Mouse (Mus musculus) lung, embryonic 14.5 days (tissue): ENCODE data around the gene Spns1. TPM values are rescaled to one million over a fixed set of nuclear protein-coding genes. Genes with fewer than 3 reads are reported as not detected.
A peak's percentile ranks its signal among the peaks of the same experiment; 100 is the strongest.

ENCODE experiments used
- ATAC-seq: fragments of 200-750 bp; cut with Nextera tagmentation; 2 replicates; pipeline ENCODE4 v1.8.0; 2017; ENCODE audit warnings: mild to moderate bottlenecking, moderate TSS enrichment, moderate library complexity; ENCODE audit not compliant: insufficient read depth
- DNase-seq: peaks from one replicate; pipeline ENCODE4 v3.0.0-alpha.2; 2015
- H3K27ac ChIP-seq: fragments of 300-500 bp; sonication (generic); 2 replicates; pipeline ENCODE4 v1.5.1; 2014; ENCODE audit warnings: low read depth, mild to moderate bottlenecking, moderate library complexity
- H3K27me3 ChIP-seq: fragments of 300-500 bp; sonication (generic); 2 replicates; pipeline ENCODE4 v1.6.1; 2014; ENCODE audit warnings: low read length, control low read depth; ENCODE audit not compliant: insufficient read depth
- H3K36me3 ChIP-seq: fragments of 300-500 bp; sonication (generic); 2 replicates; pipeline ENCODE4 v1.6.1; 2014; ENCODE audit warnings: control low read depth; ENCODE audit not compliant: insufficient read depth
- H3K4me1 ChIP-seq: fragments of 300-500 bp; sonication (generic); 2 replicates; pipeline ENCODE4 v1.6.1; 2014; ENCODE audit warnings: antibody characterized with exemption, control low read depth; ENCODE audit not compliant: insufficient read depth
- H3K4me2 ChIP-seq: fragments of 300-500 bp; sonication (generic); 2 replicates; pipeline ENCODE4 v1.6.1; 2014; ENCODE audit warnings: mild to moderate bottlenecking
- H3K4me3 ChIP-seq: fragments of 300-500 bp; sonication (generic); 2 replicates; pipeline ENCODE4 v1.5.1; 2014; ENCODE audit warnings: low read depth, low read length
- H3K9ac ChIP-seq: fragments of 300-500 bp; sonication (generic); 2 replicates; pipeline ENCODE4 v1.6.1; 2014
- H3K9me3 ChIP-seq: fragments of 300-500 bp; sonication (generic); 2 replicates; pipeline ENCODE4 v1.6.1; 2016; ENCODE audit warnings: low read depth, low read length, control low read depth
- CTCF ChIP-seq: IDR thresholded peaks from 2 replicates; pipeline ENCODE4 v1.5.1; 2016; ENCODE audit warnings: antibody characterized with exemption, low read depth
- WGBS: fragments of 180-500 bp; shearing (Covaris S2); extraction: QIAGEN DNeasy Blood & Tissue Kit; methylation state at CpG from one replicate; pipeline ENCODE4 v1.1.7; 2014; 5-methylcytosine and 5-hydroxymethylcytosine counted together
- polyA plus RNA-seq: library from polyadenylated mRNA; unstranded; fragments of >200 nt; fragmentation: Nextera tagmentation; extraction: Ambion mirVana; gene quantifications from 2 replicates; pipeline ENCODE4 v1.2.1, GENCODE M21; 2014

Gene Spns1
- polyA plus RNA-seq, 1 experiment from 2014 or later: 46.0 TPM

- H3K36me3 ChIP-seq: no peaks in the 10 kb centered on the region
- H3K27me3 ChIP-seq: no peaks in the 10 kb centered on the region
- no peak for ATAC-seq
- no peak overlapping the region for H3K27ac ChIP-seq
- TF ChIP-seq CTCF: no peak
- peak; percentile 28 for DNase-seq
- 51% methylated on average over 20 of the region's 20 CpGs for WGBS
- no peak overlapping the region for H3K4me3 ChIP-seq
- H3K4me2 ChIP-seq: peak overlapping the region; percentile 45
- no peaks in the 10 kb centered on the region for H3K9me3 ChIP-seq
- no peak overlapping the region for H3K9ac ChIP-seq
- H3K4me1 ChIP-seq: no peaks in the 10 kb centered on the region
Measured at GRCm38 (mm10) chr7:126350748-126351418, 26.4 kb downstream of the Spns1 start.

- Histone ChIP-seq H3K9me3 (no peaks in the 10 kb centered on the region), H3K27ac (no peak overlapping the region), H3K27me3 (no peaks in the 10 kb centered on the region), H3K36me3 (no peaks in the 10 kb centered on the region), H3K9ac (no peak overlapping the region), H3K4me1 (no peaks in the 10 kb centered on the region), H3K4me3 (no peak overlapping the region), H3K4me2 (no peak overlapping the region)
- WGBS: 50% methylated on average over 8 of the region's 8 CpGs
- TF ChIP-seq CTCF: no peak
- ATAC-seq: no peak
- no peak for DNase-seq
Measured at GRCm38 (mm10) chr7:126348293-126348692, 29.0 kb downstream of the Spns1 start.

GRCm38 (mm10) chr7:126347098-126347497, 30.2 kb downstream of the Spns1 start:
- Histone ChIP-seq H3K27me3 (no peaks in the 10 kb centered on the region), H3K9me3 (no peaks in the 10 kb centered on the region), H3K27ac (no peak overlapping the region), H3K36me3 (no peaks in the 10 kb centered on the region), H3K9ac (no peak overlapping the region), H3K4me1 (no peaks in the 10 kb centered on the region), H3K4me2 (no peak overlapping the region), H3K4me3 (no peak overlapping the region)
- ATAC-seq (no peak), DNase-seq (no peak)
- TF ChIP-seq CTCF: no peak
- 54% methylated on average over 1 of the region's 1 CpGs for WGBS

GRCm38 (mm10) chr7:126345969-126346368, 31.3 kb downstream of the Spns1 start:
- Histone ChIP-seq H3K9ac (no peak overlapping the region), H3K27me3 (no peaks in the 10 kb centered on the region), H3K4me3 (no peak overlapping the region), H3K36me3 (no peaks in the 10 kb centered on the region), H3K4me2 (no peak overlapping the region), H3K9me3 (no peaks in the 10 kb centered on the region), H3K27ac (no peak overlapping the region), H3K4me1 (no peaks in the 10 kb centered on the region)
- TF ChIP-seq CTCF: no peak
- ATAC-seq (no peak), DNase-seq (no peak)
- 41% methylated on average over 3 of the region's 3 CpGs for WGBS

GRCm38 (mm10) chr7:126345557-126345956, 31.7 kb downstream of the Spns1 start:
- DNase-seq (peak; percentile 46), ATAC-seq (no peak)
- no peaks in the 10 kb centered on the region for H3K27me3 ChIP-seq
- TF ChIP-seq CTCF: no peak
- H3K36me3 ChIP-seq: no peaks in the 10 kb centered on the region
- 52% methylated on average over 3 of the region's 3 CpGs for WGBS
- H3K4me2 ChIP-seq: no peak overlapping the region
- no peak overlapping the region for H3K27ac ChIP-seq
- no peak overlapping the region for H3K4me3 ChIP-seq
- H3K4me1 ChIP-seq: no peaks in the 10 kb centered on the region
- no peaks in the 10 kb centered on the region for H3K9me3 ChIP-seq
- H3K9ac ChIP-seq: no peak overlapping the region

GRCm38 (mm10) chr7:126340896-126341295, 36.4 kb downstream of the Spns1 start:
- TF ChIP-seq CTCF: no peak
- Histone ChIP-seq H3K4me2 (no peak overlapping the region), H3K27me3 (no peaks in the 10 kb centered on the region), H3K4me1 (no peaks in the 10 kb centered on the region), H3K4me3 (no peak overlapping the region), H3K27ac (no peak overlapping the region), H3K9ac (no peak overlapping the region), H3K9me3 (no peaks in the 10 kb centered on the region), H3K36me3 (no peaks in the 10 kb centered on the region)
- DNase-seq: no peak
- no peak for ATAC-seq
- WGBS: 37% methylated on average over 6 of the region's 6 CpGs

GRCm38 (mm10) chr7:126340206-126340618, 37.0 kb downstream of the Spns1 start:
- Histone ChIP-seq H3K27me3 (no peaks in the 10 kb centered on the region), H3K36me3 (no peaks in the 10 kb centered on the region), H3K27ac (no peak overlapping the region), H3K4me3 (no peak overlapping the region), H3K9me3 (no peaks in the 10 kb centered on the region), H3K4me2 (no peak overlapping the region), H3K9ac (no peak overlapping the region), H3K4me1 (no peaks in the 10 kb centered on the region)
- ATAC-seq: no peak
- TF ChIP-seq CTCF: no peak
- WGBS: 65% methylated on average over 6 of the region's 6 CpGs
- no peak for DNase-seq
